In the genomic region with DNA sequence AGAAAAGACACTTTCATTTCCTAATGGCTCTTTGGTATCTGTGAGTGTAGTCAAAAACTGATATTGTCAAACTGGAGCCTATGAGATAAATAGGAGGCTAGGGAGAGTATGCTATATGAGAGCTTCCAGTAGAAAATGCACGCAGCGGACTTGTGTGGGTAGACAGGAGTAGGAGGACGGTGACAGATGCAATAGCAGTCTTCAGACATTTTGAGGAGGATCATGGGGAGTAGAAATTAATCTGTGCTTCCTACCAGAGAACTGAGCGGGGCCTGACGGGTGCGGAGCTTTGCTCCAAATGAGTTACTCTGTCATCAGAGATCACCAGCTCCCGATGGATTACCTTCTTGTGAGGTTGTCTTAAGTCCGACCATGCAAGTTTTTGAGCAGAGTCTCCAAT, we compare ENCODE assay signal across 20 mouse cellular contexts. TPM values are rescaled to one million over a fixed set of nuclear protein-coding genes. Genes with fewer than 3 reads are reported as not detected.
DNase-seq lines count a peak whose midpoint lies in the region.
"Had no signal": no experiment of that assay in that cellular context is flagged by ENCODE, and none has a peak within 500 bp of the region (broad histone marks: within the 10 kb centered on the region; RNA-seq: fewer than 3 reads in every experiment).

No protein-coding gene starts in this region.

- intact Hi-C loops in left cerebral cortex, postnatal 36 days (cut with DNase I), result no loop called here

- DNase-seq in layer of hippocampus, adult 18-20 months (ENCODE audit: low spot score in 2 of 2), result peak; percentile 12 to 55
- DNase-seq in layer of hippocampus, postnatal 25 days (ENCODE audit: extremely low spot score in 1 of 2, low spot score in 1 of 2), result no peak
- DNase-seq in right cerebral cortex, adult 2 months (ENCODE audit: low spot score in 2 of 2), result peak; percentile 59 to 67
- no peak for DNase-seq in right cerebral cortex, postnatal 14 days
- DNase-seq in left cerebral cortex, postnatal 36 days (ENCODE audit: low spot score in 2 of 2), result peak; percentile 18 to 25
- no peak for DNase-seq in thymus, postnatal 10 days (ENCODE audit: low spot score in 2 of 2)
- DNase-seq in cerebellum, adult 11 months, result no peak
- DNase-seq: adrenal gland, postnatal 36 days; B cell, adult 2 months; cerebellum, adult 11-12 months; cerebellum, postnatal 14 days; forebrain, postnatal 0 days; gastrocnemius, postnatal 14 days; heart, adult 11 months; heart, postnatal 10 days; kidney, postnatal 25 days; liver; retina, postnatal 1 day; spleen, adult 18-20 months; thymus, postnatal 14 days had no signal

RNA-seq across cellular contexts. Expression of a gene that starts 29.6 kb away (rescaled TPM):
- total RNA-seq in layer of hippocampus, adult 18-20 months (2021), result 10 to 100 TPM; 15.3 to 17.5 TPM
- total RNA-seq in layer of hippocampus, postnatal 25 days (2021), result 10 to 100 TPM; 13.1 to 13.9 TPM
- total RNA-seq in left cerebral cortex, postnatal 36 days (2021), result 10 to 100 TPM; 15.6 to 16.1 TPM

RNA-seq across cellular contexts. Expression of a gene that starts 52.6 kb away (rescaled TPM):
- 10 to 100 TPM; 12.9 to 14.5 TPM for total RNA-seq in layer of hippocampus, adult 18-20 months (2021)
- 10 to 100 TPM; 18.0 to 20.6 TPM for total RNA-seq in layer of hippocampus, postnatal 25 days (2021)
- total RNA-seq in left cerebral cortex, postnatal 36 days (2021), result 10 to 100 TPM; 19.2 to 21.8 TPM

RNA-seq across cellular contexts. Expression of a gene that starts 52.7 kb away (rescaled TPM):
- total RNA-seq in layer of hippocampus, adult 18-20 months (2021), result 1 to 10 TPM; 5.6 to 6.3 TPM
- 1 to 10 TPM; 5.2 to 5.9 TPM for total RNA-seq in layer of hippocampus, postnatal 25 days (2021)
- 1 to 10 TPM; 3.7 to 5.2 TPM for total RNA-seq in left cerebral cortex, postnatal 36 days (2021)

Comparison
In these comparisons a context has a peak if more than half of its experiments do, and no peak if none do; other contexts are left out.
1. DNase-seq: peak in layer of hippocampus, adult 18-20 months (2 of 2), right cerebral cortex, adult 2 months (2 of 2) and left cerebral cortex, postnatal 36 days (2 of 2); none in layer of hippocampus, postnatal 25 days (0 of 2), right cerebral cortex, postnatal 14 days (single experiment), thymus, postnatal 10 days (0 of 2) and cerebellum, adult 11 months (single experiment).